Mouse (Mus musculus) thymus, adult 2 months (tissue): ENCODE data around the gene Spop. TPM values are rescaled to one million over a fixed set of nuclear protein-coding genes. Genes with fewer than 3 reads are reported as not detected.
A peak's percentile ranks its signal among the peaks of the same experiment; 100 is the strongest.

Source experiments
- DNase-seq: peaks from one replicate; pipeline ENCODE4 v3.0.0; 2021
- H3K27ac ChIP-seq: fragments of 200-500 bp; 2 replicates; pipeline ENCODE4 v1.5.1; 2012; ENCODE audit warnings: low read length, control low read depth; ENCODE audit not compliant: control insufficient read depth, insufficient read depth
- H3K27me3 ChIP-seq: fragments of 200-500 bp; 2 replicates; pipeline ENCODE4 v1.6.1; 2012; ENCODE audit warnings: mild to moderate bottlenecking, low read length, moderate library complexity, mixed read lengths; ENCODE audit not compliant: control insufficient read depth, insufficient read depth
- H3K36me3 ChIP-seq: fragments of 200-500 bp; 2 replicates; pipeline ENCODE4 v1.6.1; 2012; ENCODE audit warnings: mild to moderate bottlenecking, low read length, moderate library complexity; ENCODE audit not compliant: control insufficient read depth, insufficient read depth
- H3K4me1 ChIP-seq: fragments of 200-500 bp; replicated peaks from 2 replicates; pipeline ENCODE4 v1.6.1; 2012; ENCODE audit warnings: low read length; ENCODE audit not compliant: control insufficient read depth, insufficient read depth
- H3K4me3 ChIP-seq: fragments of 200-500 bp; 2 replicates; pipeline ENCODE4 v1.5.1; 2012; ENCODE audit warnings: mild to moderate bottlenecking, low read length, control low read depth, moderate library complexity; ENCODE audit not compliant: control insufficient read depth, insufficient read depth
- CTCF ChIP-seq: fragments of 200-500 bp; IDR thresholded peaks from 2 replicates; pipeline ENCODE4 v1.5.1; 2012; ENCODE audit warnings: mild to moderate bottlenecking, control low read depth, low read length, moderate library complexity, borderline replicate concordance; ENCODE audit not compliant: control insufficient read depth, poor library complexity, insufficient read depth; ENCODE audit errors: extremely low read depth
- POLR2A ChIP-seq: fragments of 200-500 bp; IDR thresholded peaks from 2 replicates; pipeline ENCODE4 v1.6.1; 2012; ENCODE audit warnings: mild to moderate bottlenecking, low read length, control low read depth, moderate library complexity; ENCODE audit not compliant: control insufficient read depth, poor library complexity, insufficient read depth; ENCODE audit errors: extremely low read depth
- WGBS: fragments of 180-500 bp; shearing (Covaris S2); methylation state at CpG from one replicate; pipeline ENCODE4 v1.1.7; 2018; 5-methylcytosine and 5-hydroxymethylcytosine counted together
- polyA plus RNA-seq: library from polyadenylated mRNA; depleted of rRNA; stranded (reverse); fragments of >200 nt; gene quantifications from 2 replicates; pipeline ENCODE4 v1.2.3, GENCODE M21; 2012

Spop gene
- polyA plus RNA-seq, 1 experiment, result 47.9 TPM

DNA sequence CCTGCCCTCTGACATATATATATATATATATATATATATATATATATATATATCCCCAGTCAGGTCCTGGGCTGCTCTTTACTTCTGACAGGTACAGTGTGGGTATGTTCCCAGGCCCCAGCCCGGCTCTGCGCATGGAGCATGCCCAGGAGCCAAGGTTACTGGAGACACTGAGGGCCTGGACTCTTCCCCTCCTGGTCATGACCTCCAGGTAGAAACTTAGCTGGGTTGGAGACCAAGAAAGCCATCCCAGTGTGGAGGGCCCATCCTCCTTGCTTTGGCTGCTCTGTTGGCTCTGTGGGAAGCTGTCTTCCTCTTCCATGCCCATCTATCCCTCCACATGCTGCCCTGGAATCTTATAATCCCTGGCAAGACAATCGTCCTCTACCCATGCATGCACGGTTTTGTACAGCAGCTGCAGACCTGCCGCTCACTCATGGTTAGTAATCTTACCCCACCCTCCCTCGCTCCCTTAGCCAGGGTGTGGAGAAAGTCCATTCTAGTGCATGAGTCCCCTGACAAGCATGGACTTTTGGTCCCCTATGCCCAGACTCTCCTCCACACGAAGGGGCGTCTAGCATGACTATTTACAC is 45.6 kb upstream of the Spop start:
- DNase-seq, result no peak
- peak overlapping the region; percentile 14; the same call in 1 of the 2 replicates for H3K27ac ChIP-seq
- no peaks in the 10 kb centered on the region for H3K27me3 ChIP-seq
- H3K4me1 ChIP-seq, result peaks cover 61% of the 10 kb centered on the region
- WGBS, result 96% methylated on average over 8 of the region's 8 CpGs
- H3K36me3 ChIP-seq, result peaks cover 43% of the 10 kb centered on the region
- H3K4me3 ChIP-seq, result no peak overlapping the region
- TF ChIP-seq CTCF (no peak), POLR2A (no peak)

DNA sequence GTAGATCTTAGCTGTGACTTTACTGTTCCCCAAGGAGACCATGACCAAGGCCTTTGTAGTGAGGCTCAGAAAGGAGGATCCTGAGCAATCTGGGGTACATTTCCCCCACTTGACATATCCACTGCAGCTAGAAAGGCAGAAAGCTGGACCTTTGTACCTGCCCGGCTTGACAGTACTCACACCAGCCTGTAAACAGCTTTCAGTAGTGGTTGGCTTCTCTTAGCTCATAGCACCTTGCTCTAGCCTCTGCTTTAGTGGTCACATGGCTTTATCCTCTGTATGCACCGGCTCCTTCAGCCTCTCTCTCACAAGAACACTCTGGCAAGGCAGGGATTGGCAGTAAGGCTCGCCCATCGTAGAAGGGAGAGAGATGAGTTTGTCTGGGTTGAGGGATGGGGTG is 45.0 kb upstream of the Spop start:
- WGBS, result 96% methylated on average over 4 of the region's 4 CpGs
- Histone ChIP-seq H3K4me3 (no peak overlapping the region), H3K27me3 (no peaks in the 10 kb centered on the region), H3K27ac (peak overlapping the region; percentile 14; the same call in 1 of the 2 replicates), H3K4me1 (peaks cover 61% of the 10 kb centered on the region), H3K36me3 (peaks cover 49% of the 10 kb centered on the region)
- no peak for DNase-seq
- TF ChIP-seq POLR2A (no peak), CTCF (no peak)

DNA sequence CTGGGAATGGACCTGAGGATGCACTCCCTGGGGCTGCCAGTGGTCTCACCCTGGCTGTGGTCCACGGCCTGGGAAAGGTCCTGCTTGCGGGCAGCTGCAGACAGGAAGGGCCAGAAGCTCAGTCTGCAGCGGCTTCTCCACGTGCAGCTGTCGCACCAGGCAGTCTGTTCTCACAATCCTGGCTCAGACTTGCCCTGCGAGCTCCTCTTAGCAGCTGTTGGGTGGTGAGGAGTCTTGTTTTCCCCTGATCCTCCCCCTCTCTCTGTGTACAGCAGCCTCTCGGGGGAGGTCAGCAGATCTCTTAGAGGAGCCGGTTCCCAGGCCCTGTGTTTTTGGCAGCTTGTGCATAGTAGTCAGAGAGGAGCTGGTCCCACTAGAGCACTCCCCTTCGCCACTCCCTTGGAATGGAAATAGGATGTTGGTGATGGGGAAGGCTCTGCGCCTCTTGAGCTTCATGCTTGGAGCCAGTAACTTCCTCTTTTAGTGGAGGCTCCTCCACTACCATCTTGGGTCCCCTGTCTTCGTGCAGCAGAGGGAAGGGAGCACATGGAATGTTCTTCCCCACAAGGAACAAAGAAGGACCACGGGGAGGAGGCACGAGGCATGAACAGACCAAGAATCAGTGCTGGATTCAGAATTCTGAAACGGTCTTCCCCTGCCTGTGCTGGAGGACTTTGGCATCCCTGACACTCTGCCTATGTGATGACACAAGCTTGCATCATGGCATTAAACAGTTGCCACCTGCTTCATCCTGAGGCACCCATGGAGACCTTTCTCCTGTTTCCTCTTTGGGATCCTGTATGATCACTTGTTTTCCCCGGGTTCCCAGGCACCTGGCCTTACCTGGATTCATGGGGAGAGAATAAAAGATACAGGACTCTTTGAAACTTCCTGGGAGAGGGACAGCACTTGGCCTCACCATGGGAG is 43.7 kb upstream of the Spop start:
- WGBS, result 39% methylated on average over 15 of the region's 15 CpGs
- H3K36me3 ChIP-seq, result peaks cover 51% of the 10 kb centered on the region
- peak; percentile 28 for DNase-seq

DNA sequence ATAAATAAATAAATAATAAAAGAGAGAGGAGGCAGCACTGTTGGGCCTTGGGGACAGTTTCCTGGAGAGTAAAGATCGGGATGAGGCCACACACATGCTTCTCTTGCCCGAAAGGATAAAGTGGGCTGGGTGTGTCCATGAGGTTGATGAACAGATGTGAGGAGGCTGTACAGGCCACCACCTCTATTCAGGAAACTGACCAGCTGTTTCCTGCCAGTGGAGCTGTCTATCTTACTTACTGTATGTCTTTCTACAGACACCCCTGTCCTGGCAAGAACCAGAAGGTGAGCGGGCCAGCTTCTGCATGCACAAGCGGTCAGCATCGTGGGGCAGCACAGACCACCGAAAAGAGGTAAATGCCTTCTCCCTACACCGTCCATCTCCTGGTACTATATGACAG is 42.7 kb upstream of the Spop start:
- Histone ChIP-seq H3K4me3 (no peak overlapping the region), H3K36me3 (peaks cover 59% of the 10 kb centered on the region), H3K27me3 (no peaks in the 10 kb centered on the region), H3K4me1 (peaks cover 43% of the 10 kb centered on the region), H3K27ac (no peak overlapping the region)
- no peak for TF ChIP-seq CTCF
- TF ChIP-seq POLR2A, result no peak
- WGBS, result 98% methylated on average over 7 of the region's 7 CpGs
- no peak for DNase-seq

More for the DNA sequence above, 43.7 kb upstream of the Spop start:
- H3K27ac ChIP-seq, result peak overlapping the region; percentile 38
- peaks cover 53% of the 10 kb centered on the region for H3K4me1 ChIP-seq
- no peak overlapping the region for H3K4me3 ChIP-seq
- H3K27me3 ChIP-seq, result no peaks in the 10 kb centered on the region
- TF ChIP-seq POLR2A (no peak), CTCF (no peak)

DNA sequence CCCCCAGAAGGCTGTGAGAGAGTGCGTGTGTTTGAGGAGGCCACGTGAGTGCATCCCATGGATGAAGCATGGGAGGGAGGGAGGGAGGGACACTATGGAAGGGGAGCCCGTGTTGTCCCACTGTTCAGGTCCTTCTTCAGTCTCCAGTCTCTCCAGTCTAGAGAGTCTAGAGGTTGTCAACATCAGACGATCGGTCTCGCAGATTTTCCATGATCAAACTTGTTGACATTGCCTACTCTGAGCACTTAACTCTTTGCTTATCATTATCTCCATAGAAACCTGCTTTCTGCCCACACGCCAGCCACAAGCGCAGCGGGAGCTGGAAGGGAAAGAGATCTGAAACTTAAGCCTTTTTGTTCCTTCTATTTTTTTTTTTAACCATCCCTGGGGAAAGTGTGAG is 35.0 kb upstream of the Spop start:
- 85% methylated on average over 9 of the region's 9 CpGs for WGBS
- TF ChIP-seq CTCF (no peak), POLR2A (no peak)
- no peak overlapping the region for H3K4me3 ChIP-seq
- no peak for DNase-seq
- no peaks in the 10 kb centered on the region for H3K27me3 ChIP-seq
- H3K27ac ChIP-seq, result no peak overlapping the region
- H3K36me3 ChIP-seq, result peaks cover 75% of the 10 kb centered on the region
- H3K4me1 ChIP-seq, result no peaks in the 10 kb centered on the region

DNA sequence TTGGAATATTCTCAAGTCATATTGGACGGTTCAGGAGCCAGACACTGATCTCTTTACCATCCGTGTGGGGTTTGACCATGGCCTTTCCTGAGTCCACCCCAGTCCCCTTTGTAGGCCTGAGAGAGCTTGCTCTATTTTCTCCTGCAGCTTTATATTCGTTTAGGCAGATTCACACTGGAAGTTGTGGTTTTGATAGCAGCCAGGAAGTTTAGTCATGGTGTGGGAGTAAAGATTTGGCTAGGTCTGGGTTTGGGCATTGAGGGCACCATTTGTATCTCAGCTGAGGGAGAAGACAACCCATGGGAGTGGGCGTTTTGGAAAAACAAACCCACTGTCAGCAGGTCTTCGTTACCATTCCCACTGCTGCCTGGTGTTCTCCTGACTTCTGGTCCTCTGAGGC is 34.3 kb upstream of the Spop start:
- WGBS, result 74% methylated on average over 5 of the region's 5 CpGs
- H3K27me3 ChIP-seq, result no peaks in the 10 kb centered on the region
- no peak overlapping the region for H3K27ac ChIP-seq
- TF ChIP-seq CTCF, result no peak
- TF ChIP-seq POLR2A, result no peak
- H3K4me1 ChIP-seq, result peaks cover 2% of the 10 kb centered on the region; the same call in 1 of the 2 replicates
- no peak for DNase-seq
- H3K36me3 ChIP-seq, result peaks cover 68% of the 10 kb centered on the region
- no peak overlapping the region for H3K4me3 ChIP-seq
